Mouse (Mus musculus) testis, adult 2 months (tissue): ENCODE results near the gene Rap1gap2. TPM values are rescaled to one million over a fixed set of nuclear protein-coding genes. Genes with fewer than 3 reads are reported as not detected.

Source experiments
- H3K27ac ChIP-seq: fragments of 200-500 bp; 2 replicates; pipeline ENCODE4 v1.5.1; 2012; ENCODE audit warnings: low read depth, low read length; ENCODE audit not compliant: control insufficient read depth, insufficient read depth
- H3K27me3 ChIP-seq: fragments of 200-500 bp; 2 replicates; pipeline ENCODE4 v1.6.1; 2012; ENCODE audit warnings: mild to moderate bottlenecking, low read length, moderate library complexity; ENCODE audit not compliant: control insufficient read depth, insufficient read depth
- H3K36me3 ChIP-seq: fragments of 200-500 bp; 2 replicates; pipeline ENCODE4 v1.6.1; 2012; ENCODE audit warnings: mild to moderate bottlenecking, low read length; ENCODE audit not compliant: control insufficient read depth, insufficient read depth
- H3K4me1 ChIP-seq: fragments of 200-500 bp; 2 replicates; pipeline ENCODE4 v1.6.1; 2012; ENCODE audit warnings: low read length; ENCODE audit not compliant: control insufficient read depth, insufficient read depth
- H3K4me3 ChIP-seq: fragments of 200-500 bp; 2 replicates; pipeline ENCODE4 v1.5.1; 2012; ENCODE audit warnings: low read depth, mild to moderate bottlenecking, low read length, moderate library complexity, mixed read lengths; ENCODE audit not compliant: control insufficient read depth
- CTCF ChIP-seq: fragments of 200-500 bp; IDR thresholded peaks from 2 replicates; pipeline ENCODE4 v1.5.1; 2012; ENCODE audit warnings: low read depth, mild to moderate bottlenecking, inconsistent platforms, low read length, moderate library complexity; ENCODE audit not compliant: control insufficient read depth, insufficient read depth, insufficient replicate concordance
- POLR2A ChIP-seq: fragments of 200-500 bp; IDR thresholded peaks from 2 replicates; pipeline ENCODE4 v1.6.1; 2012; ENCODE audit warnings: low read depth, mild to moderate bottlenecking, inconsistent platforms, low read length, moderate library complexity; ENCODE audit not compliant: control insufficient read depth
- polyA plus RNA-seq: library from polyadenylated mRNA; depleted of rRNA; stranded (reverse); fragments of >200 nt; gene quantifications from 2 replicates; pipeline ENCODE4 v1.2.3, GENCODE M21; 2012

The Rap1gap2 gene
- polyA plus RNA-seq, 1 experiment = 3.4 TPM

- no peak for TF ChIP-seq CTCF
- TF ChIP-seq POLR2A = no peak
- peaks cover 7% of the 10 kb centered on the region for H3K4me1 ChIP-seq
- H3K27ac ChIP-seq = no peak within 1 kb of the TSS
- H3K36me3 ChIP-seq = no peaks in the 10 kb centered on the region
- H3K4me3 ChIP-seq = no peak within 1 kb of the TSS; the same call in 1 of the 2 replicates
- no peaks in the 10 kb centered on the region for H3K27me3 ChIP-seq
Observed at GRCm38 (mm10) chr11:74619201-74619955, 8.7 kb upstream of the Rap1gap2 start, which contains the start of gene Ccdc92b. Ccdc92b (plus strand) TSS chr11:74619605.

- no peaks in the 10 kb centered on the region for H3K27me3 ChIP-seq
- no peak overlapping the region for H3K27ac ChIP-seq
- H3K36me3 ChIP-seq = no peaks in the 10 kb centered on the region
- H3K4me1 ChIP-seq = peaks cover 11% of the 10 kb centered on the region
- H3K4me3 ChIP-seq = no peak overlapping the region
- no peak for TF ChIP-seq POLR2A
- TF ChIP-seq CTCF = no peak
Observed at GRCm38 (mm10) chr11:74615571-74615970, 4.9 kb upstream of the Rap1gap2 start.

- H3K27me3 ChIP-seq = no peaks in the 10 kb centered on the region
- TF ChIP-seq CTCF = no peak
- TF ChIP-seq POLR2A = no peak
- H3K4me3 ChIP-seq = no peak overlapping the region
- H3K4me1 ChIP-seq = peaks cover 9% of the 10 kb centered on the region
- H3K36me3 ChIP-seq = no peaks in the 10 kb centered on the region
- H3K27ac ChIP-seq = no peak overlapping the region
Observed at GRCm38 (mm10) chr11:74613428-74613827, 2.7 kb upstream of the Rap1gap2 start.

- Histone ChIP-seq H3K4me1 (peaks cover 9% of the 10 kb centered on the region), H3K4me3 (no peak overlapping the region), H3K27ac (no peak overlapping the region), H3K27me3 (no peaks in the 10 kb centered on the region), H3K36me3 (no peaks in the 10 kb centered on the region)
- TF ChIP-seq POLR2A = no peak
- TF ChIP-seq CTCF = no peak
Observed at GRCm38 (mm10) chr11:74611437-74611836, 722 bp upstream of the Rap1gap2 start.

- no peak overlapping the region for H3K27ac ChIP-seq
- no peaks in the 10 kb centered on the region for H3K27me3 ChIP-seq
- H3K36me3 ChIP-seq = no peaks in the 10 kb centered on the region
- H3K4me3 ChIP-seq = no peak overlapping the region
- H3K4me1 ChIP-seq = peaks cover 9% of the 10 kb centered on the region
- no peak for TF ChIP-seq POLR2A
- TF ChIP-seq CTCF = no peak
Observed at GRCm38 (mm10) chr11:74610068-74610467, 647 bp downstream of the Rap1gap2 start.

- Histone ChIP-seq H3K27ac (no peak overlapping the region), H3K27me3 (no peaks in the 10 kb centered on the region), H3K36me3 (no peaks in the 10 kb centered on the region), H3K4me3 (no peak overlapping the region), H3K4me1 (no peaks in the 10 kb centered on the region)
- TF ChIP-seq POLR2A = no peak
- no peak for TF ChIP-seq CTCF
Observed at GRCm38 (mm10) chr11:74602286-74602685, 8.4 kb downstream of the Rap1gap2 start.

- Histone ChIP-seq H3K27ac (no peak overlapping the region), H3K4me3 (no peak overlapping the region), H3K4me1 (no peaks in the 10 kb centered on the region), H3K36me3 (no peaks in the 10 kb centered on the region), H3K27me3 (no peaks in the 10 kb centered on the region)
- TF ChIP-seq CTCF = no peak
- no peak for TF ChIP-seq POLR2A
Observed at GRCm38 (mm10) chr11:74597990-74598337, 12.8 kb downstream of the Rap1gap2 start.
